Mouse (Mus musculus): ENCODE results near the gene Lrrc28.

DNA sequence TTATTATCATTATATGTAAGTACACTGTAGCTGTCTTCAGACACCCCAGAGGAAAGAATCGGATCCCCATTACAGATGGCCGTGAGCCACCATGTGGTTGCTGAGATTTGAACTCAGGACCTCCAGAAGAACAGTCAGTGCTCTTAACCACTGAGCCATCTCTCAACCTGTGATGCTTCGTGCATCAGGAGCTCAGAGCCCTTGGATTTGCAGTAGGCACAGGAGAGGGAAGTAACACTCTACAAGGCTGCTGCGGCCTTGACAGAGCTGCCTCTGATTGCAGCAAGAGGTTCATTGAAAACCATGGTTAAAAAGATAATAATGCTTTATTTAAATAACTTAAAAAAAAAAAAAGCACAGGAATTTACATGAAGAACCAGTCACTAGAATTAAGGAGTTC lies 3.3 kb upstream of the Lrrc28 start:
- TF ChIP-seq CTCF (IDR thresholded peaks at IDR 0.05; ENCODE audit: extremely low read depth, insufficient read depth, insufficient read length, insufficient replicate concordance) (no peak), POLR2A (IDR thresholded peaks at IDR 0.05; ENCODE audit: low read depth, low read length) (no peak)

All from spleen, adult 2 months (tissue).